Mouse (Mus musculus) splenic B cell, adult 2 months (primary cell): Measurements from ENCODE around the gene Ascl5.

Experiments
- DNase-seq: peaks from one replicate; pipeline ENCODE4 v3.0.0-alpha.2; 2011; ENCODE audit warnings: low read depth, low spot score
- H3K27me3 ChIP-seq: 2 replicates; pipeline ENCODE4 v1.6.1; 2012; ENCODE audit warnings: mild to moderate bottlenecking, low read length, moderate library complexity, mixed read lengths; ENCODE audit not compliant: control insufficient read depth, poor library complexity, insufficient read depth, severe bottlenecking
- H3K36me3 ChIP-seq: 2 replicates; pipeline ENCODE4 v1.6.1; 2012; ENCODE audit warnings: mild to moderate bottlenecking, low read length, moderate library complexity, mixed read lengths; ENCODE audit not compliant: control insufficient read depth, poor library complexity, insufficient read depth, severe bottlenecking

The Ascl5 gene

GRCm38 (mm10) chr1:136050312-136051012 lies at the start of gene Ascl5:
TSS of gene Ascl5 (plus strand) at chr1:136050804.
- Histone ChIP-seq H3K27me3 (0 out of 2 replicates have a peak, but pooled peaks cover 2% of the 10 kb centered on the region), H3K36me3 (no peaks in the 10 kb centered on the region)
- DNase-seq: no peak

- no peaks in the 10 kb centered on the region for H3K36me3 ChIP-seq
- H3K27me3 ChIP-seq: no peaks in the 10 kb centered on the region
- no peak for DNase-seq
These were observed 49.2 kb upstream of the Ascl5 start for GRCm38 (mm10) chr1:136001438-136001837.

GRCm38 (mm10) chr1:136006292-136006748 lies 44.3 kb upstream of the Ascl5 start, which contains the start of gene Igfn1:
TSS of gene Igfn1 (minus strand) at chr1:136006342.
- no peak for DNase-seq
- H3K36me3 ChIP-seq: no peaks in the 10 kb centered on the region
- peaks cover 2% of the 10 kb centered on the region; the same call in 1 of the 2 replicates for H3K27me3 ChIP-seq

- H3K27me3 ChIP-seq: peaks cover 2% of the 10 kb centered on the region; the same call in 1 of the 2 replicates
- peak; percentile 44 for DNase-seq
- no peaks in the 10 kb centered on the region for H3K36me3 ChIP-seq
These were observed 43.1 kb upstream of the Ascl5 start, which contains the start of gene Tmem9 for GRCm38 (mm10) chr1:136007211-136008158. TSS of gene Tmem9 (plus strand) at chr1:136008150.

- DNase-seq: no peak
- no peaks in the 10 kb centered on the region for H3K36me3 ChIP-seq
These were observed 42.5 kb upstream of the Ascl5 start for GRCm38 (mm10) chr1:136008159-136008533.

GRCm38 (mm10) chr1:136010247-136010646 lies 40.4 kb upstream of the Ascl5 start:
- Histone ChIP-seq H3K36me3 (no peaks in the 10 kb centered on the region), H3K27me3 (peaks cover 2% of the 10 kb centered on the region; the same call in 1 of the 2 replicates)
- DNase-seq: no peak

More at GRCm38 (mm10) chr1:136008159-136008533, 42.5 kb upstream of the Ascl5 start:
- H3K27me3 ChIP-seq: peaks cover 2% of the 10 kb centered on the region; the same call in 1 of the 2 replicates

DNA sequence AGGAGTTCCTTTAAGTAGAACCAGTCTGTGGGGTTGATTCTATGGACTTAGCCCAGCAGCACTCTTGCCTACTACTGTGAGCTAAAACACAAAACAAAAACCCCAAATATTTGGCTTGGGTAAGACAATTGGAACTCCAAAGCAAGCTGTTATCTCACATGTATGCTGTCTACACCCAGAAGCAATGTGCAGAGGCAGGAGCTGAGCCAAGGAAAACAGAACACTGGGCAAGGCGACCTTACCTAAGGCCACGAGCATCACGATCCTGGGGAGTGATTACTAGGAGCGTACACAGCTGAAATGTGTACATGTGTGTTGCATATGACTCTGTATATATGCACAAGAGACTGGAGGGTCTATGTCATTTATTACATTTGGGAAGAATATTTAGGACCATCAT lies 37.1 kb upstream of the Ascl5 start:
- no peaks in the 10 kb centered on the region for H3K36me3 ChIP-seq
- peaks cover under 1% of the 10 kb centered on the region; the same call in 1 of the 2 replicates for H3K27me3 ChIP-seq
- no peak for DNase-seq

DNA sequence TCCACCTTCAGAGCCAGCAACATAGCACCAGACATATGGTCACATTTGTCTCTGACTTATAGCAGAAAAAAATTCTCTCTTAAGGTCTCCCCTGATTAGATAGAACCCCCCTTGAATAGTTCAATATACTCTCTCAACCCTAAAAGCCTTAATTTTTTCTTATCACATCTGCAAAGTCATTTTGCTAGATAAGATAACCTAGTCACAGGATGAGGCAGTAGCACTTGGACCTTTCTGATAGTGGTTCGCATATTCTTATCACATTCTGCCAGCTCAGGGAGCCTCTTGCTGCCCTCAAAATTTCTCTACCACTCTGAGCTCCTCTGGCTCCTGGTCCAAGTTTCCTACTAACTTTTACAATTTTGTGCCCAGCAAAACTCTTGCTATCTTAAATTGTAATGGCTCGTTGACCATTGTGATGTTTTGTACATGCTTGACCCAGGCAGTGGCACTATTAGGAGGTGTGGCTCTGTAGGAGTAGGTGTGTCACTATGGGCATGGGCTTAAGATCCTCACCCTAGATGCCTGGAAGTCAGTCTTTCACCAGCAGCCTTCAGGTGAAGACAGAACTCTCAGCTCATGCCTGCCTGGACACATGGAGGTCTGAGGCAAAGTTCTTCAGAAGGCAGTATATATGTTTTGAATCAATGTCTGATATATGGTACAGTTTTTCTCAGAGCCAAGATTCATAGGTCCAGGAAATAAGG lies 35.7 kb upstream of the Ascl5 start:
- no peaks in the 10 kb centered on the region for H3K36me3 ChIP-seq
- no peak for DNase-seq
- no peaks in the 10 kb centered on the region for H3K27me3 ChIP-seq

DNA sequence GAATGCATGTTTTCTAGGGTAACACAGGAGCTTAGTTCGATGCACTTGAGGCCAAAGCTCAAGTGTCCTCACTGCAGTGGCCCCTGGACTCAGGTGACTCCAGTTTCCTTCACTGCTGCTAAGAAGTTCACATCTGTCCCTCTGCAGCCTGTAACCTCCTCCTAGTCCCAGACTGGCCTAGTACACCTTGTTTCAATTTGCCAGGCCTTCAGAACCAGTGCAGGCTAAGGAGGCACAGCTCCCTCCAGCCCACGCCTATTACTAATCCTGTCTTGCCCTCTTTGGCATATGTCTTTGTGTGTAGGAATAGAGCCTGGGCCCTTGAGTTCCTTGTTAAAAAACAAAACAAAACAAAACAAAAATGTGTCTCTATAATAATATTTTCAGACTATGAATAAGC lies 33.3 kb upstream of the Ascl5 start:
- peak; percentile 3 for DNase-seq
- Histone ChIP-seq H3K27me3 (no peaks in the 10 kb centered on the region), H3K36me3 (no peaks in the 10 kb centered on the region)

- H3K36me3 ChIP-seq: no peaks in the 10 kb centered on the region
- DNase-seq: peak; percentile 86
These were observed 32.7 kb upstream of the Ascl5 start for GRCm38 (mm10) chr1:136017907-136018313.

DNA sequence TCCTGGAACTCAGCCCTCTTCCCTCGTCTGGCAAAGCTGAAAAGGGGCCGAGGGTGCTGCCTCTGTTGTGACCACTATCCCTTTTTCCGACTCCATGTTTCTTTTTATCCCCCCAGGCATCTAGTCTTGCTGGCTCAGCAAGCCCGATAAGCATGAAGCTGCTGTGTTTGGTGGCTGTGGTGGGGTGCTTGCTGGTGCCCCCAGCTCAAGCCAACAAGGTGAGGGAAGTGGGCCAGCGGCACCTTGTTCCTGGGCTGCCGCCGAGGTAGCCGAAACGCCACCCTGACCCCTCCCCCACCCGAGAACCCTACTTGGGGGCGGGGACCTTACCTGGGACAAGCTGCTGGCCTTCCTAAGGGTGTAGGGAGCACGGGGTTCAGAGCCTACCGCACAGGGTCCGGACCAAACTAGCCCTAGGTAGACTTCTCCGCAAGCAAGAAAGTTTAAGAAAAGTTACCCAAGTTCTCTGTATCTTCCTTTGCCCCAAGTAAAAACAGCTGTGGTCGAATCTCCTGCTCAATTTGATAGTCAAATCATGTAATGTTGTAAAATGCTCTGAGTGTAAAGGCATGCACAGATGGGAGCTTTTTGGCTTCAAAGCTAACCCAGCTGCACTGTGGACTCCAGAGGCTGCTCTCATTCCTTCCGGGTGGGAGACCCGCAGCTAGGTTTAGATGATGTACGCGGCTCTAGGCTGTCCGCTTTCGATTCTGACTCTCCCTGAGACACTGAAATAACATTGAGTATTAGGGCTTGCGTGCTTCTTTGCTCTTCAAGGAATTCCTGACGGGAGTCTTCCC lies 32.0 kb upstream of the Ascl5 start:
- DNase-seq: peak; percentile 41
- Histone ChIP-seq H3K27me3 (no peaks in the 10 kb centered on the region), H3K36me3 (no peaks in the 10 kb centered on the region)

More at GRCm38 (mm10) chr1:136017907-136018313, 32.7 kb upstream of the Ascl5 start:
- no peaks in the 10 kb centered on the region for H3K27me3 ChIP-seq

- Histone ChIP-seq H3K36me3 (peaks cover 2% of the 10 kb centered on the region; the same call in 1 of the 2 replicates), H3K27me3 (no peaks in the 10 kb centered on the region)
- no peak for DNase-seq
These were observed 20.4 kb upstream of the Ascl5 start for GRCm38 (mm10) chr1:136030201-136030600.

DNA sequence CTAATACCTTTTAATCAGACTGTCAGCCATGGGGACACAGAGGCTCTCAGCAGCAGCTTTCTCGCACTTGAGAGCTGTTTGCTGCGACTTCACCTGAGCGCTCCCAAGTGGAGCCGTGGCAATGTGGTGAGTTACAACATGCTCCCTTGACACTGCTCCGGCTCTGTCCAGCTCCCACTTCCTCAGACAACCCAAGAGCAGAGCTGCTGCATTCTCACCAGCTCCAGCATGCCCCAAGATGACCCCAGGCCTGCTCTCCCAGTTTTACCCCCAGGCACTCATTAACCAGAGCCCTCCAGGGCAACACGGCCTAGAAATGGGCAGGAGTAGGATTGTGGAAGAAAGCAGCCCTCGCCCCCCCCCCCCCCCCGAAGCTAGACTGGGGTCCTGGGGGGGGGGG lies 18.9 kb upstream of the Ascl5 start:
- H3K36me3 ChIP-seq: no peaks in the 10 kb centered on the region; the same call in 1 of the 2 replicates
- DNase-seq: no peak
- H3K27me3 ChIP-seq: no peaks in the 10 kb centered on the region
